ENCODE assay signal across 13 mouse cellular contexts in the genomic region with DNA sequence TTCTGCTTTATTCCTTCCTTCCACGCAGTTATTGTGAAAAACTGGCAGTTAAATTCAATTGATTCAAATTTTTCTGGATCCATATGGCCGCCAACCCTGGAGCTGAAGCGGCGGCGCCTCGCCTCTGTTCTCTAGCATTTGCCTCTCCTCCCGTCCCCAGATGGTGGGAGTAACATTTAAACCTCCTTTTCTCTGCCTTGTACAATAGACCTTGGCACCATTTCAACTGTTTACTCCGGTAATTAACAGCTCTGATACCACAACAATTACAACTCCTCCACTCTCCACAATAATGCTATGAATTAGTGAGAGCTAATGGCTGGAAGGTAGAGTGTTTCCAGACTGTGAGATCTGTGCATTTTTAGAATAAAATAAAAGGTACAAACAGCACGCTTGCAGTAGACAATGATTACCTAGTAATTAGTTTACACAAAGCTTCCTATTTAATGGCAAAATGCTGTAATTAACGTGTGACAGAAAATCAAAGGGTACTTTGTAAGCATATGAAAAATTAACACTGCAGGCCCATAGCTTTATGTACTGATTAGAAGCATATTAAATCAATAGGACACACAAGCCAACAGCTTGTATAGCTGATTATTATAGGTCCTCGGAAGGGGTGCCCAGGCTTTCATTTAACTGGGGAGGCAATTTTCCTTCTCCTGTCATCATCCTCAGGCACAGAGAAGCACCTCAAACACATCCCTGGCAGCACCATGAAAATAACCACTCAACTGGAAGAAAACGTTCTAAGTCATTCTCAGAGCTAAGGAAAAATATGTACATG.
DNase-seq lines count a peak whose midpoint lies in the region; ATAC-seq and TF ChIP-seq lines count a peak whose summit lies in the region.
"Had no signal": no experiment of that assay in that cellular context is flagged by ENCODE, and none has a peak within 500 bp of the region (broad histone marks: within the 10 kb centered on the region; RNA-seq: fewer than 3 reads in every experiment).

No protein-coding gene starts in this region.

- H3K4me2 ChIP-seq in limb, embryonic 14.5 days (replicated peaks; ENCODE audit: low read depth, low read length, severe bottlenecking) = no peak overlapping the region
- H3K4me2 ChIP-seq in hindbrain, embryonic 16.5 days (ENCODE audit: low read length) = peak overlapping the region; percentile 18; the same call in 1 of the 2 replicates
- H3K4me2 ChIP-seq in neural tube, embryonic 13.5 days = peak overlapping the region; percentile 36

- 0 out of 2 replicates have a peak overlapping the region, but pooled peaks have one; percentile 4 for H3K9ac ChIP-seq in limb, embryonic 14.5 days (ENCODE audit: low read depth, low read length, severe bottlenecking)
- no peak overlapping the region for H3K9ac ChIP-seq in hindbrain, embryonic 16.5 days (ENCODE audit: low read depth, low read length)
- H3K9ac ChIP-seq in neural tube, embryonic 13.5 days = no peak overlapping the region
- H3K9ac ChIP-seq: liver, postnatal 0 days had no signal

- H3K4me1 ChIP-seq in limb, embryonic 14.5 days (ENCODE audit: control insufficient read depth, insufficient read depth, low read length) = no peaks in the 10 kb centered on the region
- peaks cover 14% of the 10 kb centered on the region for H3K4me1 ChIP-seq in limb, embryonic 10.5 days
- peaks cover 10% of the 10 kb centered on the region for H3K4me1 ChIP-seq in hindbrain, embryonic 16.5 days (ENCODE audit: control insufficient read depth, insufficient read depth, low read depth, low read length)
- peaks cover 41% of the 10 kb centered on the region for H3K4me1 ChIP-seq in neural tube, embryonic 13.5 days (replicated peaks)

- no peak overlapping the region for H3K4me3 ChIP-seq in limb, embryonic 14.5 days (replicated peaks; ENCODE audit: low read length)
- H3K4me3 ChIP-seq in limb, embryonic 10.5 days = no peak overlapping the region
- no peak overlapping the region for H3K4me3 ChIP-seq in hindbrain, embryonic 16.5 days (ENCODE audit: low read length)
- H3K4me3 ChIP-seq in neural tube, embryonic 13.5 days = no peak overlapping the region

- no peaks in the 10 kb centered on the region for H3K27me3 ChIP-seq in limb, embryonic 14.5 days (ENCODE audit: control insufficient read depth, insufficient read depth, low read length)
- H3K27me3 ChIP-seq in limb, embryonic 10.5 days (ENCODE audit: low read depth, poor library complexity, severe bottlenecking) = no peaks in the 10 kb centered on the region
- H3K27me3 ChIP-seq in hindbrain, embryonic 16.5 days (replicated peaks; ENCODE audit: control insufficient read depth, insufficient read depth, low read length) = 0 out of 2 replicates have a peak, but pooled peaks cover 2% of the 10 kb centered on the region
- H3K27me3 ChIP-seq in neural tube, embryonic 13.5 days = no peaks in the 10 kb centered on the region

- no peaks in the 10 kb centered on the region for H3K36me3 ChIP-seq in limb, embryonic 14.5 days (ENCODE audit: control insufficient read depth, insufficient read depth, low read length)
- no peaks in the 10 kb centered on the region for H3K36me3 ChIP-seq in limb, embryonic 10.5 days
- H3K36me3 ChIP-seq in hindbrain, embryonic 16.5 days (ENCODE audit: control insufficient read depth, insufficient read depth, low read length) = no peaks in the 10 kb centered on the region
- no peaks in the 10 kb centered on the region for H3K36me3 ChIP-seq in neural tube, embryonic 13.5 days

- 52% methylated on average over 12 of the region's 12 CpGs for WGBS in limb, embryonic 14.5 days
- WGBS in limb, embryonic 10.5 days = 77% methylated on average over 12 of the region's 12 CpGs
- 22% methylated on average over 12 of the region's 12 CpGs for WGBS in hindbrain, embryonic 16.5 days
- WGBS in neural tube, embryonic 13.5 days = 22% methylated on average over 12 of the region's 12 CpGs

- no peak for DNase-seq in limb, embryonic 14.5 days (ENCODE audit: low spot score)
- no peak for DNase-seq in limb, embryonic 10.5 days (ENCODE audit: low spot score)
- DNase-seq in brain, embryonic 18.5 days (ENCODE audit: low read depth, low spot score) = peak; percentile 46
- DNase-seq in heart, adult 9 months (ENCODE audit: low spot score in 2 of 2) = no peak
- no peak for DNase-seq in heart, adult 8-10 months (ENCODE audit: low spot score)
- DNase-seq: adrenal gland, postnatal 25 days; cerebellum, adult 11-12 months; gastrocnemius, postnatal 14 days; kidney, adult 11 months; kidney, postnatal 4 days; liver, postnatal 0 days had no signal

- TF ChIP-seq POLR2A in limb, embryonic 14.5 days (IDR thresholded peaks at IDR 0.05; ENCODE audit: borderline replicate concordance, extremely low read depth, insufficient read depth, insufficient read length) = no peak

- H3K9me3 ChIP-seq in limb, embryonic 14.5 days (ENCODE audit: control insufficient read depth, low read length) = no peaks in the 10 kb centered on the region
- H3K9me3 ChIP-seq in limb, embryonic 10.5 days (replicated peaks) = no peaks in the 10 kb centered on the region
- no peaks in the 10 kb centered on the region for H3K9me3 ChIP-seq in hindbrain, embryonic 16.5 days (ENCODE audit: control insufficient read depth, low read length)
- no peaks in the 10 kb centered on the region for H3K9me3 ChIP-seq in neural tube, embryonic 13.5 days

- ATAC-seq in limb, embryonic 14.5 days (ENCODE audit: low FRiP score, low read depth) = no peak
- ATAC-seq in hindbrain, embryonic 16.5 days = no peak
- peak; percentile 81 for ATAC-seq in neural tube, embryonic 13.5 days (ENCODE audit: low read depth)
- ATAC-seq: liver, postnatal 0 days had no signal

- no peak overlapping the region for H3K27ac ChIP-seq in limb, embryonic 14.5 days (replicated peaks; ENCODE audit: low read depth, low read length)
- H3K27ac ChIP-seq in limb, embryonic 10.5 days = no peak overlapping the region
- H3K27ac ChIP-seq in hindbrain, embryonic 16.5 days (ENCODE audit: low read depth, low read length) = no peak overlapping the region; the same call in 1 of the 2 replicates
- peak overlapping the region; percentile 82 for H3K27ac ChIP-seq in neural tube, embryonic 13.5 days (replicated peaks)
